Mouse (Mus musculus): Measurements from ENCODE around the gene Apol6. TPM values are rescaled to one million over a fixed set of nuclear protein-coding genes. Genes with fewer than 3 reads are reported as not detected.

Apol6 gene
- 3.9 and 5.2 TPM in 2 replicates for polyA plus RNA-seq (2012; rRNA removed)

- Histone ChIP-seq H3K27ac (ENCODE audit: control insufficient read depth, insufficient read depth, low read length) (no peak within 1 kb of the TSS), H3K27me3 (ENCODE audit: control insufficient read depth, insufficient read depth, low read length) (no peaks in the 10 kb centered on the region), H3K36me3 (ENCODE audit: control insufficient read depth, insufficient read depth, low read length) (no peaks in the 10 kb centered on the region), H3K4me3 (ENCODE audit: control insufficient read depth, insufficient read depth, low read length) (no peak within 1 kb of the TSS), H3K4me1 (replicated peaks; ENCODE audit: control insufficient read depth, insufficient read depth, low read length) (no peaks in the 10 kb centered on the region)
- DNase-seq: no peak
- TF ChIP-seq POLR2A (IDR thresholded peaks at IDR 0.05; ENCODE audit: control insufficient read depth, extremely low read depth, insufficient read depth, low read length, poor library complexity) (no peak), CTCF (IDR thresholded peaks at IDR 0.05; ENCODE audit: borderline replicate concordance, control insufficient read depth, extremely low read depth, insufficient read depth, low read length, poor library complexity) (no peak)
- 81% methylated on average over 12 of the region's 12 CpGs for WGBS
These were observed at the start of gene Apol6 for GRCm38 (mm10) chr15:77044597-77045320. Gene Apol6, plus strand, starts transcription at chr15:77044729.

GRCm38 (mm10) chr15:76998048-76998447 is 46.5 kb upstream of the Apol6 start:
- no peak overlapping the region for H3K27ac ChIP-seq (ENCODE audit: control insufficient read depth, insufficient read depth, low read length)
- 85% methylated on average over 2 of the region's 2 CpGs for whole genome bisulfite sequencing
- H3K4me1 ChIP-seq (replicated peaks; ENCODE audit: control insufficient read depth, insufficient read depth, low read length): no peaks in the 10 kb centered on the region
- no peak overlapping the region for H3K4me3 ChIP-seq (ENCODE audit: control insufficient read depth, insufficient read depth, low read length)
- H3K36me3 ChIP-seq (ENCODE audit: control insufficient read depth, insufficient read depth, low read length): no peaks in the 10 kb centered on the region
- TF ChIP-seq CTCF (IDR thresholded peaks at IDR 0.05; ENCODE audit: borderline replicate concordance, control insufficient read depth, extremely low read depth, insufficient read depth, low read length, poor library complexity) (no peak), POLR2A (IDR thresholded peaks at IDR 0.05; ENCODE audit: control insufficient read depth, extremely low read depth, insufficient read depth, low read length, poor library complexity) (no peak)
- no peak for DNase-seq
- no peaks in the 10 kb centered on the region; the same call in 1 of the 2 replicates for H3K27me3 ChIP-seq (ENCODE audit: control insufficient read depth, insufficient read depth, low read length)

DNA sequence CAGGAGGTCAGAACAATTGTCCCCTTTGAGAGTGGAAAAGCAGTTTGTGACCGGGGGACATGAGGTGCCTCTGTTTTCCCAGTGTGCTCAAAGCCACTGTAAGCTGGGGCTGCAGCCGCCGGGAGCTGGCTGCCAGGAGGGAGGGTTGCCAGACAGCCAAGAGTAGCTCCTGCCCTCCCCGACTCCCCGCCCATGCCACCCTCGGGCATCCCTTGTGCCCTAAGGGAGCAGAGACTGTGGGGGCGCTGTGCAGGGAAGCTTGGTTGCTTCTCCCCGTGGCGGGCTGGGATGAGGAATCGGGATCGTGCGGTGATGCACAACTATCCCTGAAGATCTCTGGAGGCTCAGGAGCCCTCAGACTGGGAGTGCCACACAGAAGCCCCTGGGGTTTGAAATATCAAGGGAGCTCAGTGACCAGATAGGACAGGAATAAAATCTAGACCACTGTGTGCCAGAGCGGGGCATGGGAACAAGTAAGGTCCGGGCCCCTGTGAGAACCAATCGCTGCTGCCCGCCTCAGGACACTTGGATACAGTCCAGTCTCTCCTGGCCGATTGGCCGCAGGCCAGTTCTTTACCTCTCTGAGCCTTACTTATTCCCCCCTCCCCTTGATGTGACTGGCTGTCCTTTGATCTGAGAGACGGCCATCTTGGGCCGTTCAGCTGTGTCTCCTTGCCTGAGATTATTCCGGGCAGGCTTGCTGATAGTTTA is 45.5 kb upstream of the Apol6 start:
- H3K36me3 ChIP-seq (ENCODE audit: control insufficient read depth, insufficient read depth, low read length): no peaks in the 10 kb centered on the region
- no peak for DNase-seq
- no peaks in the 10 kb centered on the region for H3K4me1 ChIP-seq (replicated peaks; ENCODE audit: control insufficient read depth, insufficient read depth, low read length)
- H3K27me3 ChIP-seq (ENCODE audit: control insufficient read depth, insufficient read depth, low read length): no peaks in the 10 kb centered on the region; the same call in 1 of the 2 replicates
- H3K4me3 ChIP-seq (ENCODE audit: control insufficient read depth, insufficient read depth, low read length): no peak overlapping the region
- TF ChIP-seq POLR2A (IDR thresholded peaks at IDR 0.05; ENCODE audit: control insufficient read depth, extremely low read depth, insufficient read depth, low read length, poor library complexity): no peak
- TF ChIP-seq CTCF (IDR thresholded peaks at IDR 0.05; ENCODE audit: borderline replicate concordance, control insufficient read depth, extremely low read depth, insufficient read depth, low read length, poor library complexity): no peak
- H3K27ac ChIP-seq (ENCODE audit: control insufficient read depth, insufficient read depth, low read length): no peak overlapping the region
- 59% methylated on average over 21 of the region's 21 CpGs for WGBS

DNA sequence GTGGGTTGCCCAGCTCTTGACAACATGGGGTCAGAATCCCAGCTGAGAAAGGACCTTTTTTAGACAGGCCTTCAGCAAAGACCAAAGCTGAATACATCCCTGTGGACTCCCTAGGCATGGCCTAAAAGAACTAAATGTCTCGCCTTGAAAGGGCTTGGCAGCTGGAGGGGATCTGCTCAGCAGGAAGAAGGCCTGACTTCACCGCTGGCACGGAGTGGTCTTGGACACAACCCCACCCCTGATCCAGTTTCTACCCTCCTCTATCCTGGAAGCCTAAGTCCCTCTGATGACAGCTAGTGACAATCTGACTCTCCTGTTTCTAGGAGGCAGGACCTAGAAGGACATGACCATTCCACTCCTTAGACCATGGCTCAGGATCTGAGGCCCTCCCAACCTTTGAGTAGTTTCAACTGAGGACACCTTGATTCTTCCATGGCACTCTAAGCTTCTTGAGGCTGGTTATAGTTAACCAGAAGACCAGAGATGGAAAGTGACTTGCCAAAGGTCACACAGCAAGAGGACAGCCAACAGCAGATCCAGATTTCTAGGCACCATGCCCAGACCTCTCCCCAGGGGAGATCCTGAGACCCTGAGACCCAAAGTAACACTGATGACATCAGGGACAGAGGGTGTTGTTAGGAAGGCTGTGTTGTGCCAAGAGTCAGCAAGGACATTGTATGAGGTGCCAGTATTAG is 41.2 kb upstream of the Apol6 start:
- Histone ChIP-seq H3K27me3 (ENCODE audit: control insufficient read depth, insufficient read depth, low read length) (no peaks in the 10 kb centered on the region; the same call in 1 of the 2 replicates), H3K4me3 (ENCODE audit: control insufficient read depth, insufficient read depth, low read length) (no peak overlapping the region), H3K27ac (ENCODE audit: control insufficient read depth, insufficient read depth, low read length) (no peak overlapping the region), H3K4me1 (replicated peaks; ENCODE audit: control insufficient read depth, insufficient read depth, low read length) (no peaks in the 10 kb centered on the region), H3K36me3 (ENCODE audit: control insufficient read depth, insufficient read depth, low read length) (no peaks in the 10 kb centered on the region)
- WGBS: 92% methylated on average over 3 of the region's 3 CpGs
- TF ChIP-seq POLR2A (IDR thresholded peaks at IDR 0.05; ENCODE audit: control insufficient read depth, extremely low read depth, insufficient read depth, low read length, poor library complexity): no peak
- no peak for TF ChIP-seq CTCF (IDR thresholded peaks at IDR 0.05; ENCODE audit: borderline replicate concordance, control insufficient read depth, extremely low read depth, insufficient read depth, low read length, poor library complexity)
- no peak for DNase-seq

GRCm38 (mm10) chr15:77003868-77004215 is 40.7 kb upstream of the Apol6 start:
- 21% methylated on average over 3 of the region's 3 CpGs for WGBS
- Histone ChIP-seq H3K27me3 (ENCODE audit: control insufficient read depth, insufficient read depth, low read length) (no peaks in the 10 kb centered on the region; the same call in 1 of the 2 replicates), H3K4me3 (ENCODE audit: control insufficient read depth, insufficient read depth, low read length) (no peak overlapping the region), H3K27ac (ENCODE audit: control insufficient read depth, insufficient read depth, low read length) (no peak overlapping the region), H3K36me3 (ENCODE audit: control insufficient read depth, insufficient read depth, low read length) (no peaks in the 10 kb centered on the region), H3K4me1 (replicated peaks; ENCODE audit: control insufficient read depth, insufficient read depth, low read length) (no peaks in the 10 kb centered on the region)
- TF ChIP-seq POLR2A (IDR thresholded peaks at IDR 0.05; ENCODE audit: control insufficient read depth, extremely low read depth, insufficient read depth, low read length, poor library complexity) (no peak), CTCF (IDR thresholded peaks at IDR 0.05; ENCODE audit: borderline replicate concordance, control insufficient read depth, extremely low read depth, insufficient read depth, low read length, poor library complexity) (peak; percentile 45; the same call in 1 of the 2 replicates)
- peak; percentile 15 for DNase-seq

DNA sequence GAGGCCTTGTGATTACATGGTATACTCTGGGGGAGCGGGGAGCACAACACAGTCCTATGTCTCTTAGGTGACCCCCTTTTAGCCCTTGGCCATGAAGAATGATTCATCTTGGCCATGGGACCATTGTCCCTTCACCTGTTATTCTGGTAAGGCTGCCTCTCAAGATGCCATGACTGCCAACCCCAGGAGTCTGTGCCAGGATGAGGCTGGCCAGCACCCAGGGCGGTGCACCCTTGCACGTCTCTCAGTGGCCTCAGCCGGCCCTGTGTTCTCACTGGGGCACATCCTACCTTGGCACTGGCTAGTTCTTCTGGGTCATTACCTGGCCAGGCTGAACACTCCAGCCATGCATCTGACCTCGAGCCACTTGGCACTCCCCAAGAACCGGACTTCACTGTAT is 35.7 kb upstream of the Apol6 start:
- no peaks in the 10 kb centered on the region for H3K36me3 ChIP-seq (ENCODE audit: control insufficient read depth, insufficient read depth, low read length)
- 94% methylated on average over 6 of the region's 6 CpGs for WGBS
- no peaks in the 10 kb centered on the region for H3K4me1 ChIP-seq (replicated peaks; ENCODE audit: control insufficient read depth, insufficient read depth, low read length)
- TF ChIP-seq POLR2A (IDR thresholded peaks at IDR 0.05; ENCODE audit: control insufficient read depth, extremely low read depth, insufficient read depth, low read length, poor library complexity): no peak
- no peak for TF ChIP-seq CTCF (IDR thresholded peaks at IDR 0.05; ENCODE audit: borderline replicate concordance, control insufficient read depth, extremely low read depth, insufficient read depth, low read length, poor library complexity)
- H3K27me3 ChIP-seq (ENCODE audit: control insufficient read depth, insufficient read depth, low read length): no peaks in the 10 kb centered on the region
- DNase-seq: no peak
- no peak overlapping the region for H3K4me3 ChIP-seq (ENCODE audit: control insufficient read depth, insufficient read depth, low read length)
- H3K27ac ChIP-seq (ENCODE audit: control insufficient read depth, insufficient read depth, low read length): no peak overlapping the region

Measured in thymus, adult 2 months (tissue).